Mouse (Mus musculus) yolk sac, embryonic 10.5 days (tissue): ENCODE measurements around the gene Snapc3.

Experiments
- DNase-seq: peaks from one replicate; pipeline ENCODE4 v3.0.0-alpha.2; 2017; ENCODE audit warnings: low spot score

The Snapc3 gene

GRCm38 (mm10) chr4:83417160-83417819 lies at the start of gene Snapc3:
Snapc3 (plus strand) TSS chr4:83417724.
- peak; percentile 95 for DNase-seq

- no peak for DNase-seq
Measured at GRCm38 (mm10) chr4:83373381-83373780, 44.1 kb upstream of the Snapc3 start.

- no peak for DNase-seq
Measured at GRCm38 (mm10) chr4:83375650-83376049, 41.9 kb upstream of the Snapc3 start.

DNA sequence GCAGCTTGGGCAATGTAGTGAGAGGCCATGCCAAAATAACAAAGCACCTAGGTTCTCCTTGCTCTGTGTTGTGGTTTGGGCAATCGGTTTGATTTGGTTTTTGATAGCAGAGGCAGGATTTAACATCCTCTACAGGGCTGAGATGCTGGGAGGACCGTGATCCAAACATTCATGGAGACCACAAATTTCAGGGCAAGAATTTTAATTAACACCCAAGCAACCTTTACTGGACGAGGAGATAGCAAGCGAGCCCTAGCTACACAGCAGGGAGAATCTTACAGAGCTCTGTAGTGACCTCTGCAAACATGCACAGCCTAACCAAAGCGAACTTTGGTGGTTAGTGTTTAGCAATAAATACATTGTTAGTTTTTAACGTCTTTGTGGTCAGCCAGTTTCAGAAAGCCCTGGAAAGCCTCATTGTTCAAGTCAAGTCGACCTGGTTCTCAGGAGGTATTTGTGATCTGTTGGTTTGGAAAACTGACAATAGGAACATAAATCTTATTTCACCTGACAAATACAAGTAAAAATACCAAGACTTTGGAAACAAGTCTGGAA lies 41.0 kb upstream of the Snapc3 start:
- DNase-seq: no peak

DNA sequence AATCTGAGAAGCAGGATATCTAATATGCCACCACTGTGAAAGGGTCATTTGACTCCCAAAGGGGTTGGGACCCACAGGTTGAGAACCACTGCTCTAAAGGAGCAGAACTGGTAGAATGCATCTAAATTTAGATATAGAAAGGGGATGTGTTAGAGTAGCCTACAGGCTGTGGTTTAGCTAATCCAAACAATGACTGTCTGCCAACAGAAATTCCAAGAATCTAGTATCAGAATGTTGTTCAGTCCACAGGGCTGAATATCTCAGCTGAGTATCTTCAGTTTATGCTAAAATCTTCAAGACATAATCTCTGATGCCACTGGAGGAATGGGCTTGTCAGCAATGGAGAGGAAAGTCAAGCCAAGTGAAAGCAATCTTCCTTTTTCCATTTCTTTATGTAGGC lies 38.5 kb upstream of the Snapc3 start:
- DNase-seq: no peak

GRCm38 (mm10) chr4:83379746-83380145 lies 37.8 kb upstream of the Snapc3 start:
- no peak for DNase-seq

GRCm38 (mm10) chr4:83380266-83380665 lies 37.3 kb upstream of the Snapc3 start:
- DNase-seq: no peak

GRCm38 (mm10) chr4:83383899-83384490 lies 33.5 kb upstream of the Snapc3 start:
- DNase-seq: no peak

DNA sequence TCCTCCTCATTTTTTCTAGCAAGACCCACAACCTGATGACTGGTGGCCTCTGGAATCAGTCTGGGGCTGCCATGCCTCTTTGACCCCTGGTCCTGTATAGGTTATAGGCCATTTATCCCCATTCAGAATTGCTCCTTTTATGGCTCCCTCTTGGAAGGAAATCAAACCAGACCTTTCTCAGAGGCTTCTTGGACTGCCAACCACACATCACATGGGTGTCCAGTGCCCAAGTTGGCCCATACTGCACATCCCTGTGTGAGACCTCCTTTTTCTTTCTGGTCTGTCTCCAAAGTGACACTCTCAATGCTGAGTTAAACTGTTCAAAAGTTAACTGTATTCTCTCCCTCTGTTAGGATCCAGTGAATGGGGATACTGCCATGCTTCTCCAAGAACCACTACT lies 32.4 kb upstream of the Snapc3 start:
- no peak for DNase-seq

DNA sequence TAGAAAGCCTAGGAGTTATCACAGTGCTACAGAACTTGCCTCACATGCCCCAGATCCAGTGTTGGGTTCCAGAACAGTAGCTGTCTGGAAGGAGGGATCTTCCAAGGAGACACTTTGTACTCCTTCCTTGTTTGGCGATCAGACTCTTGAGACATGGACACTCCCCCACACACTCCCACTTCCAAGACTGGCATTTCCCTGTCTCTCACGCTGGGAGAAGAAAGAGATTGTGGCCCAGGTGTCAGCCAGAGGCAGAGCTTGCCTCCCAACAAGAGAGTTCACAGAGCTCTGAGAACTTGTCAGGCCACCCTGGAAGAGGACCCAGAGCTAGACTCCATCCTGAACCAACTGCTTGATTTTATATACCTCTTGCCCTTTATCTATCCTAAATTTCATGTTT lies 27.0 kb upstream of the Snapc3 start:
- DNase-seq: no peak

- DNase-seq: no peak
Measured at GRCm38 (mm10) chr4:83391956-83392355, 25.6 kb upstream of the Snapc3 start.

DNA sequence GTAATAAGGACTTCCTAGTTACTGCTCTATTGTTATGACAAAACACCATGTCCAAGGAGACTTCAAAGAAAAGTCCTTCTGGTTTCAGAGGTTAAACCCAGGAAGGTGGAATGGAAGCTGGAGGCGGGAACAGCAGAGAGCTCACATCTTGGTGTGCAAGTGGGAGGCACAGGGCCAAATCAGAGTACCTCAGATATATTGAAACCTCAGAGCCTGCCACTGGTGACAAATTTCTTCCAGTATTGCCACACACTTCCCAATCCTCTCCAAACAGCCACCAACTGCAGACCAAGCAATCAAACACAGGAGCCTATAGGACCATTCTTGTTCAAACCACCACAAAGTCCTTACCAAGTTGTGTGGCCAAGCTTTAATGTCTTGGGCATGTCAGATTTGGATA lies 23.8 kb upstream of the Snapc3 start:
- DNase-seq: no peak

- DNase-seq: no peak
Measured at GRCm38 (mm10) chr4:83396346-83396745, 21.2 kb upstream of the Snapc3 start.

DNA sequence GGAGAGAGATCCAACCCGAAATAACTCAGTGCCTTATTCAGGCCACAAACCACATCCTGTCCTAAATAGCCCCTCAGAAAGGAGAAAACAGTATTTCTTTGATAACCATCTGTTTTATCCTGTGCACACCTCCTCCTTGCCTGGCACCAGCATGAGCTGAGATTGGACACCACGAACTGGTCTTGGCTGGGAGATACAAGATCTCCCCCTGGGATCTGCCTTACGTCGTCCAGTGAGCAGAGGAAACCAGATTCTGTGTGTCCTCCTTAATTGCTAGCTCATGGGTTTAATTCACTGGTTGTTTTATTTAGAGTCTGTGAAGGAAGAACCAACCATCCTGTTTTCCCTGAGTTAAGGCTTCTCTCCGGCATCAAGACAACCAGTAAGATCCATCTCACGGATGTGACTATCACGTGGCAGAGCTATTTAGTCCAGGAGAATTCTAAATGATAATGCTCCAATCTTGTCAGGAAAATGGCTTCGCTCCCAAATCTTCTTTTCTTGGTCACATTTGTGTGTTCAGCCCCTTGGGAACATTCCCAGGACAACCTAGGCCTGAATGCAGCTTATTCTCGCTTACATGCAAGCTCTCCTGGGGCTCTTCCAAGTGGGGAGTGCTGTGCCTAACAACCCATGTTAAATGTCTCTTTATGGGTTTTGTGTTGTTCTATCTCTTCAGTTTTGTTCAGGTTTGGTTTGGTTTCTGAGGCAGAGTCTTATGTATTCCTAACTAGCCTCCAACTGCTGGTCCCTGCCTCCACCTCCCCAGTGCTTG lies 20.3 kb upstream of the Snapc3 start:
- DNase-seq: no peak

DNA sequence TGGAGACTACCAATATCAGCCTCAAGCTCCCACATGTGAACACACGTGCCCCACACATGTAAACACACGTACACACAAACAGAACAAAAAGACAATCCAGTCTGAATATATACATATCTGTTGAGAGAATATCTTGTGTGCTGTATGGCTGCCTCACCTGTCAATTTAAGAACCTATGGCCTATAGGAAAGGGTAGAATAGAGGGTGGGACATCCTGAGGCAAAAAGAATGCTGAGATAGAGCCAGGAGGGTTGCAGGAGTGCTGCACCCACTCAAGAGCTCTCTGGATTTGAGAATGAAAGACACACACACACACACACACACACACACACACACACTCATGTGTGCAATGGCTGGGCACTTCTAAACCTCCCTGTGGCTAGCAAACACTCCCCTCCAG lies 19.0 kb upstream of the Snapc3 start:
- DNase-seq: no peak

GRCm38 (mm10) chr4:83400691-83401595 lies 16.6 kb upstream of the Snapc3 start:
- DNase-seq: no peak

DNA sequence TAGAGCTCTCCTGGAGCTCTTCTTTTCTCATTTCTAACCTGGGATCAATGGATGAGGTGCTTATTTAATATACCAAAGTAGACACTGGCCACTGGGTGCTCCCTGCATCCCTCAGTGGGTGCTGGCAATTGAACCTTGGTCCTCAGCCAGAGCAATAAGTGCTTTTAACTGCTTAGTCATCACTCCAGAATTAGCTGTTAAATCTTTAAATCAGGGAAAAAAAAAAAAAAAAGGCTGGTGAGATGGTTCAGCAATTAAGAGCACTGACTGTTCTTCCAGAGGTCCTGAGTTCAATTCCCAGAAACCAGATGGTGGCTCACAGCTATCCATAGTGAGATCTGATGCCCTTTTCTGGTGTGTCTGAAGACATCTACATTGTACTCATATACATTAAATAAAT lies 15.8 kb upstream of the Snapc3 start:
- DNase-seq: no peak

- DNase-seq: no peak
Measured at GRCm38 (mm10) chr4:83407688-83408087, 9.8 kb upstream of the Snapc3 start.

GRCm38 (mm10) chr4:83409867-83410505 lies 7.5 kb upstream of the Snapc3 start:
- no peak for DNase-seq

GRCm38 (mm10) chr4:83412060-83412459 lies 5.5 kb upstream of the Snapc3 start:
- no peak for DNase-seq

DNA sequence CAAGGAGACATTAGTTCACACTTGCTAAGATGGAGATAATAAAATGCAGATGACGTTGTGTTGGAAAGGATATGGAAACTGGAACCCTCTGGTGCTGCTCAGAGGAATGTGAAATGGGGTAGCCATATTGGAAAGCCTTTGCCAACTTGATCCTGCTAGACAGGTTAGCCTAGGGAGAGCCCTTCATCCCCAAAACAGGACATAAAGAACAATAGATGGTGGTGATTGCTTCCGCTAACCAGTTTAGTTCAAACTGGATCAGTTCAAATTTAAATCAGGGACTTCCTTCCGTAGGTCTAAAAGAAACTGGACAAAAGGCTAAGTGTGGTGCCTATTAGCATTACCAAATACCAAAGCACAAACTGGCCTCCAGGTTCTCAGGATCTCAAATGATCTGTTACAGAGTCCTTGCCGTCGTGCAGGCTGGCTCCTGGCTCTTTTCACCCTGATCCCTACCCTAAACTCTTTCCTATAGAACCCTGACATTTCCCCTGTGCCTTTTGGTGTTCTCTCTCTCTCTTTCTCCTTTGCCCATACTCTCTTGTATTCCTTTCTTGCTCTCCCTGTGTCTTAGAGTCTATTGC lies 3.2 kb upstream of the Snapc3 start:
- no peak for DNase-seq
